Mouse (Mus musculus) intestine, embryonic 15.5 days (tissue): Measurements from ENCODE around the gene Kctd14. TPM values are rescaled to one million over a fixed set of nuclear protein-coding genes. Genes with fewer than 3 reads are reported as not detected.
"Not testable (repeated sequence)": the region's sequence is repeated elsewhere in the genome, so short reads cannot be mapped to it uniquely, and the experiment has no call there.

ENCODE experiments used
- ATAC-seq: fragments of 200-750 bp; cut with Nextera tagmentation; 2 replicates; pipeline ENCODE4 v1.8.0; 2017; ENCODE audit warnings: moderate TSS enrichment, moderate library complexity
- H3K27ac ChIP-seq: fragments of 300-500 bp; sonication (generic); 2 replicates; pipeline ENCODE4 v1.5.1; 2015; ENCODE audit warnings: mild to moderate bottlenecking, inconsistent platforms
- H3K27me3 ChIP-seq: fragments of 300-500 bp; sonication (generic); replicated peaks from 2 replicates; pipeline ENCODE4 v1.6.1; 2015; ENCODE audit warnings: inconsistent platforms
- H3K36me3 ChIP-seq: fragments of 300-500 bp; sonication (generic); 2 replicates; pipeline ENCODE4 v1.6.1; 2015; ENCODE audit warnings: inconsistent platforms
- H3K4me1 ChIP-seq: fragments of 300-500 bp; sonication (generic); replicated peaks from 2 replicates; pipeline ENCODE4 v1.6.1; 2015; ENCODE audit warnings: inconsistent platforms
- H3K4me2 ChIP-seq: fragments of 300-500 bp; sonication (generic); replicated peaks from 2 replicates; pipeline ENCODE4 v1.6.1; 2015; ENCODE audit warnings: mild to moderate bottlenecking, inconsistent platforms
- H3K4me3 ChIP-seq: fragments of 300-500 bp; sonication (generic); replicated peaks from 2 replicates; pipeline ENCODE4 v1.5.1; 2015; ENCODE audit warnings: inconsistent platforms
- H3K9ac ChIP-seq: fragments of 300-500 bp; sonication (generic); 2 replicates; pipeline ENCODE4 v1.6.1; 2015; ENCODE audit warnings: inconsistent platforms
- H3K9me3 ChIP-seq: fragments of 300-500 bp; sonication (generic); 2 replicates; pipeline ENCODE4 v1.6.1; 2016; ENCODE audit warnings: inconsistent platforms
- WGBS: fragments of 180-500 bp; shearing (Covaris S2); methylation state at CpG from one replicate; pipeline ENCODE4 v1.1.7; 2015; 5-methylcytosine and 5-hydroxymethylcytosine counted together
- polyA plus RNA-seq: library from polyadenylated mRNA; unstranded; fragments of >200 nt; fragmentation: Nextera tagmentation; extraction: Ambion mirVana; gene quantifications from 2 replicates; pipeline ENCODE4 v1.2.1, GENCODE M21; 2015

The Kctd14 gene
- 4.5 and 9.0 TPM in 2 replicates for polyA plus RNA-seq

GRCm38 (mm10) chr7:97451023-97451422, at the start of gene Kctd14:
Gene Kctd14, plus strand, starts transcription at chr7:97451323.
- H3K4me1 ChIP-seq, ATAC-seq, H3K27ac ChIP-seq, H3K27me3 ChIP-seq, H3K36me3 ChIP-seq, H3K4me3 ChIP-seq, H3K9me3 ChIP-seq, H3K4me2 ChIP-seq, H3K9ac ChIP-seq: not testable (repeated sequence)
- WGBS = 60% methylated on average over 2 of the region's 2 CpGs

DNA sequence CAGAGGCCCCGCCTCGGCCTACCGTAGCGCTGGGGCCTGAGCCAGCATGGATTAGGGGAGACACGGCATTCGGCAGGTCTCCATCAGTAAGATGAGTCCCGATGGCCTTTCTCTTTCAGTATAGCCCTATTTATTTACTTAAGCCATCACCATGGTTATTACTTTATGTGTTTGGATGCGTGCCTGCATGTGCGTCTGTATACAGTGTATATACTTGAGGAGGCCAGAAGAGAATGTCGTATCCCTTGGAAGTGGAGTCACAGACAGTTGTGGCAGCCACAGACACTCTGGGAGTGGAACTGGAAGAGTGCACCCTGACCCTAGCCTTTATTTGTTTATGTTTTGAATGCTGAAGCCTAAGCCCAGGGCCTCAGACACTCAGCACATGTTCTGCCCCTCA, 44.0 kb upstream of the Kctd14 start:
- 67% methylated on average over 10 of the region's 10 CpGs for WGBS
- Histone ChIP-seq H3K4me1 (0 out of 2 replicates have a peak, but pooled peaks cover 2% of the 10 kb centered on the region), H3K4me3 (no peak overlapping the region), H3K4me2 (no peak overlapping the region), H3K9ac (no peak overlapping the region), H3K36me3 (peaks cover 22% of the 10 kb centered on the region), H3K27ac (no peak overlapping the region), H3K27me3 (no peaks in the 10 kb centered on the region), H3K9me3 (no peaks in the 10 kb centered on the region)
- peak; percentile 58; the same call in 1 of the 2 replicates for ATAC-seq

DNA sequence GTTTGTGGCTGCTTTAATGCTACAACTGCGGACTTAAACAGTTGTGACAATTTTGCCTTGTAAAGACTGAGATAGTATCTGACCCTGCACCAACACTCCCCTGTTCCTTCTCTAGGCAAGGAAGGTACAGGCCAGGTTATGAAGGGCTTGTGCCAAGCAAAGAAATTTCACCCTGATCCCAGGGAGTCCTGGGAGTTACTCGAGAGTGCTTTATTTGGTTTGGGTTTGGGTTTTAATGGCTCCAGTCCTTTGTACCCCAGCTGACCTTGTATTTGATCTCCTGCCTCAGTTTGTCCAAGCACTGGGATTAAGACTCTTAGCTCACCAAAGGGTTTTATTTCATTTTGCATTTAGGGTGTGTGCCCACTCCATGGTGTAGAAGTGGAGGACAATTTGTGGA, 40.0 kb upstream of the Kctd14 start:
- H3K27ac ChIP-seq = no peak overlapping the region
- H3K4me3 ChIP-seq = no peak overlapping the region
- peaks cover 18% of the 10 kb centered on the region for H3K36me3 ChIP-seq
- no peak overlapping the region for H3K4me2 ChIP-seq
- no peaks in the 10 kb centered on the region for H3K27me3 ChIP-seq
- WGBS = 88% methylated on average over 2 of the region's 2 CpGs
- 0 out of 2 replicates have a peak, but pooled peaks cover 6% of the 10 kb centered on the region for H3K4me1 ChIP-seq
- ATAC-seq = no peak
- no peak overlapping the region for H3K9ac ChIP-seq
- no peaks in the 10 kb centered on the region for H3K9me3 ChIP-seq

DNA sequence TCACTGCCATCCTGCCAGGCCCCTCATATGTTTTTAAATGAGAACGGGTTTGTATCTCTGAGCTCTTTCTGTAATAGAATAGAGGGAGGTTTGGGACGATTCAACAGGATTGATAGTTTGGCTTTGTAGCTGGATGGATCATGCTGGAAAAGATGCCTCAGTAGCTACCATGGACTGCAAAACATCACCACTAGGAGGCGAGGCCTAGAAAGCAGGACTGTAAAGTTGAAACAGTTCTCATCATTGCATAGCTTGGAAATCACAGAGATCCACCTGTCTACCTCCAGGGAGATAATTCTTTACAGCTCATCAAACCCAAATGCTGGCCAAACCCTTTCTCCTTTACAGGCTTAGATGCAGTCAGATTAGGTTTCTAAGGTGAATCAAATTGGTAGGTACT, 39.5 kb upstream of the Kctd14 start:
- no peak for ATAC-seq
- Histone ChIP-seq H3K36me3 (peaks cover 18% of the 10 kb centered on the region), H3K27me3 (no peaks in the 10 kb centered on the region), H3K4me1 (0 out of 2 replicates have a peak, but pooled peaks cover 6% of the 10 kb centered on the region), H3K27ac (no peak overlapping the region), H3K9me3 (no peaks in the 10 kb centered on the region), H3K9ac (no peak overlapping the region), H3K4me2 (no peak overlapping the region), H3K4me3 (no peak overlapping the region)
- 79% methylated on average over 3 of the region's 3 CpGs for WGBS

GRCm38 (mm10) chr7:97413981-97414380, 37.1 kb upstream of the Kctd14 start:
- 84% methylated on average over 1 of the region's 1 CpGs for WGBS
- Histone ChIP-seq H3K4me3 (no peak overlapping the region), H3K4me1 (0 out of 2 replicates have a peak, but pooled peaks cover 4% of the 10 kb centered on the region), H3K27me3 (no peaks in the 10 kb centered on the region), H3K9me3 (no peaks in the 10 kb centered on the region), H3K36me3 (peaks cover 18% of the 10 kb centered on the region), H3K27ac (no peak overlapping the region), H3K4me2 (no peak overlapping the region), H3K9ac (no peak overlapping the region)
- no peak for ATAC-seq

- peaks cover 13% of the 10 kb centered on the region for H3K36me3 ChIP-seq
- no peak overlapping the region for H3K27ac ChIP-seq
- H3K4me2 ChIP-seq = no peak overlapping the region
- no peaks in the 10 kb centered on the region for H3K9me3 ChIP-seq
- no peak overlapping the region for H3K4me3 ChIP-seq
- ATAC-seq = no peak
- H3K4me1 ChIP-seq = 0 out of 2 replicates have a peak, but pooled peaks cover 4% of the 10 kb centered on the region
- H3K9ac ChIP-seq = no peak overlapping the region
- H3K27me3 ChIP-seq = no peaks in the 10 kb centered on the region
- 85% methylated on average over 1 of the region's 1 CpGs for WGBS
Measured at GRCm38 (mm10) chr7:97414426-97414825, 36.7 kb upstream of the Kctd14 start.

GRCm38 (mm10) chr7:97414915-97415687, 36.0 kb upstream of the Kctd14 start:
- no peak overlapping the region for H3K4me2 ChIP-seq
- H3K4me1 ChIP-seq = 0 out of 2 replicates have a peak, but pooled peaks cover 4% of the 10 kb centered on the region
- 41% methylated on average over 9 of the region's 9 CpGs for WGBS
- no peak overlapping the region for H3K9ac ChIP-seq
- H3K27ac ChIP-seq = no peak overlapping the region
- peak; percentile 54 for ATAC-seq
- peaks cover 7% of the 10 kb centered on the region for H3K36me3 ChIP-seq
- no peak overlapping the region for H3K4me3 ChIP-seq
- H3K9me3 ChIP-seq = no peaks in the 10 kb centered on the region
- H3K27me3 ChIP-seq = no peaks in the 10 kb centered on the region

GRCm38 (mm10) chr7:97416473-97416872, 34.6 kb upstream of the Kctd14 start:
- ATAC-seq = no peak
- 85% methylated on average over 4 of the region's 4 CpGs for WGBS
- no peaks in the 10 kb centered on the region for H3K36me3 ChIP-seq

DNA sequence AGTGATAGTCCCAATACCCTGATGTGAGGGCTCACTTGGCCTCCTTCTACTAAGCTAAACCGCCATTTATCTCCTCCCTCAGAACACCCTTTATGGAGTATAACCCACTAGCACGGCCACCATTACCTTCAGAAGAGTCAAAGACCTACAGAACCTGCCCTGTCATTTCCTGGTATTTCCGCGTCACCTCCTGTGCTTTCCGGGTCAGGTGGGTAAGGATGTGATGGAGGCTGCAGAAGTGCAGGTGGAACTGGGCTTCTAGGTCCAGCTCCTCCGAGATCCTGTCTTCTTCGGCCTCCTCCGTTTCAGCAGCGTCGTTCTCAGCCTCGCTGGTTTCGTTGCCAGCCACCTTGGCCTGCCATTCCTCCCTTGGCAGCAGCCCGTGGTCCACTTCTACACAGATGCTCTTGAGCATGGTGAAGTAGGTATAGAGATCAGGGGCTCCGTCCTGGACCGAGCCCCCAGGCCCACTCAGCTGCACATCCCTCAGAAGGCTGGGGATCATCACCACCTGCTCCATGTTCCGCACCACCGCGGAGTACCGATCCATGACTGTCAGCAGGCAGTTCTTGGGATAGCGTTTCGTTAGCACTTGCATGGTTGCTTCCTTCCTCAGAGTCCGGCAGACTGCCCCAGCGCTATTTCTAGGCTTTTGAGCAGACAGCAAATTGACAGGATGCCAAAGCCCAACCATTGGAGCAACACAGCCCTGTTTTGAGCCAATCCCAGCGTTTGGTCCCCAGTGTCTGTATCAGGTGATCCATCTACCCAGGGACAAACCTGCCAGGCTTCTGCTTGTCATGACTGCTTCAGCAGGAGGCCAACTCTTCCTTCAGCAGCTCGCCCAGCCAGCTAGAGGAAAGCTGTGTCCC, 34.0 kb upstream of the Kctd14 start, which contains the start of gene Thrsp:
Gene Thrsp (minus strand): TSS at position 825 of the 872 bp plus-strand sequence.
- Histone ChIP-seq H3K4me3 (no peak within 1 kb of the TSS), H3K9me3 (no peaks in the 10 kb centered on the region), H3K4me1 (0 out of 2 replicates have a peak, but pooled peaks cover 4% of the 10 kb centered on the region), H3K4me2 (no peak within 1 kb of the TSS), H3K27ac (no peak within 1 kb of the TSS), H3K27me3 (no peaks in the 10 kb centered on the region), H3K9ac (no peak within 1 kb of the TSS), H3K36me3 (no peaks in the 10 kb centered on the region)
- WGBS = 79% methylated on average over 25 of the region's 25 CpGs
- no peak for ATAC-seq

More at GRCm38 (mm10) chr7:97416473-97416872, 34.6 kb upstream of the Kctd14 start:
- no peak overlapping the region for H3K9ac ChIP-seq
- no peak overlapping the region for H3K4me3 ChIP-seq
- H3K27ac ChIP-seq = no peak overlapping the region
- H3K4me2 ChIP-seq = no peak overlapping the region
- no peaks in the 10 kb centered on the region for H3K9me3 ChIP-seq
- 0 out of 2 replicates have a peak, but pooled peaks cover 4% of the 10 kb centered on the region for H3K4me1 ChIP-seq
- no peaks in the 10 kb centered on the region for H3K27me3 ChIP-seq

- no peaks in the 10 kb centered on the region for H3K36me3 ChIP-seq
- no peak overlapping the region for H3K4me3 ChIP-seq
- H3K9ac ChIP-seq = no peak overlapping the region
- H3K4me2 ChIP-seq = no peak overlapping the region
- H3K4me1 ChIP-seq = 0 out of 2 replicates have a peak, but pooled peaks cover 4% of the 10 kb centered on the region
- WGBS = 70% methylated on average over 5 of the region's 5 CpGs
- H3K9me3 ChIP-seq = no peaks in the 10 kb centered on the region
- no peaks in the 10 kb centered on the region for H3K27me3 ChIP-seq
- ATAC-seq = no peak
- H3K27ac ChIP-seq = no peak overlapping the region
Measured at GRCm38 (mm10) chr7:97418717-97419116, 32.4 kb upstream of the Kctd14 start.

DNA sequence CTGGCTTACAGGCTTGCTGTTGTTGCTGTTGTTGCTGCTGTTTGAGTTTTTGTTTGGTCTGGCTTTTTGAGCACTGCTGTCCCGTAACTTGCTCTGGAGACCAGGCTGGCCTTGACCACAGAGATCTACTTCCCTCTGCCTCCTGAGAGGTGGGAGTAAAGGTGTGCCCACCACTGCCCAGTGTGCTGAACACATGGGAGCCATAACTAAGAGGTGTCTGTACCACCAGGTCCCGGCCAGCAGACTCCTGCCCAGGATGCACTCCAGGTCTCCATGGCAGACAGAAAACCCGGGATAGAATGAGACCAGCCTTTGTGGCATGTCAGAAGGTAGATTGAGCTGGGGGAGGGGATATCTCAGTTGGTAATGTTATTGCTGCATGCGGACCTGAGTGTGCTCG, 32.0 kb upstream of the Kctd14 start:
- 75% methylated on average over 5 of the region's 5 CpGs for WGBS
- no peak for ATAC-seq
- H3K4me1 ChIP-seq = 0 out of 2 replicates have a peak, but pooled peaks cover 4% of the 10 kb centered on the region
- H3K9me3 ChIP-seq = no peaks in the 10 kb centered on the region
- no peak overlapping the region for H3K4me3 ChIP-seq
- no peak overlapping the region for H3K4me2 ChIP-seq
- H3K27me3 ChIP-seq = no peaks in the 10 kb centered on the region
- H3K9ac ChIP-seq = no peak overlapping the region
- H3K27ac ChIP-seq = no peak overlapping the region
- no peaks in the 10 kb centered on the region for H3K36me3 ChIP-seq

DNA sequence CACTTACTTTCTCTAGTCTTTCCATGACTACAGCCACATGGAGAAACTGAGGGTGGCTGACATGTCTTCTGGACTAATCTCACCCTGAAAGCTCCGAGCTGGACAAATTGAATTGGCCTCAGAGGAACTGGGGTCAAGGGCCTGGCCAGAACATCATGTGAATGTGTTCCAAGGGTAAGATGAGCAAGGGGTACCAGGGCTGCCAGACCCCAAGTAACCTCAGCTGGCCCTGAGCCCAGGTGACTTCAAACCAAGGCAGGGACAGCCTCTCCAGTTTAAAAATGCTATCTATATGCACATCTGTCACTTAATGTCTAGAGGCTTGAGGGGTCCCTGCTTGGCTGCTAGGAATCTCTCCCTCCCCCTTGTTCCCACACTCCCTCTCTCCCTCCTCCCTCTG, 30.7 kb upstream of the Kctd14 start:
- 53% methylated on average over 1 of the region's 1 CpGs for WGBS
- no peak for ATAC-seq
- Histone ChIP-seq H3K4me1 (0 out of 2 replicates have a peak, but pooled peaks cover 2% of the 10 kb centered on the region), H3K4me3 (no peak overlapping the region), H3K36me3 (no peaks in the 10 kb centered on the region), H3K27ac (no peak overlapping the region), H3K4me2 (no peak overlapping the region), H3K9ac (no peak overlapping the region), H3K27me3 (no peaks in the 10 kb centered on the region), H3K9me3 (no peaks in the 10 kb centered on the region)
